Mouse (Mus musculus) lung, postnatal 0 days (tissue): ENCODE measurements around the gene Reep6.

ENCODE experiments used
- CTCF ChIP-seq: IDR thresholded peaks from 2 replicates; pipeline ENCODE4 v1.5.1; 2016; ENCODE audit warnings: antibody characterized with exemption, mild to moderate bottlenecking
- EP300 ChIP-seq: IDR thresholded peaks from 2 replicates; pipeline ENCODE4 v1.6.1; 2016; ENCODE audit warnings: antibody characterized with exemption, mild to moderate bottlenecking, control low read depth

GRCm38 (mm10) chr10:80341491-80342304 lies 11.9 kb downstream of the Reep6 start:
- TF ChIP-seq CTCF, result no peak
- TF ChIP-seq EP300, result no peak
